Mouse (Mus musculus): Measurements from ENCODE around the gene Neurl1a. TPM values are rescaled to one million over a fixed set of nuclear protein-coding genes. Genes with fewer than 3 reads are reported as not detected.

Gene Neurl1a
- polyA plus RNA-seq, 1 experiment from 2014 or later = 5.1 TPM

GRCm38 (mm10) chr19:47291307-47292080, 112.9 kb downstream of the Neurl1a start:
- peak overlapping the region; percentile 23; the same call in 1 of the 2 replicates for H3K27ac ChIP-seq
- H3K9me3 ChIP-seq = no peaks in the 10 kb centered on the region
- H3K27me3 ChIP-seq (ENCODE audit: insufficient read depth, poor library complexity, severe bottlenecking) = 0 out of 2 replicates have a peak, but pooled peaks cover 5% of the 10 kb centered on the region
- H3K4me3 ChIP-seq = no peak overlapping the region
- peaks cover 35% of the 10 kb centered on the region for H3K36me3 ChIP-seq
- no peak for DNase-seq (ENCODE audit: low spot score)
- peaks cover 71% of the 10 kb centered on the region for H3K4me1 ChIP-seq
- 62% methylated on average over 7 of the region's 7 CpGs for WGBS

- peaks cover 28% of the 10 kb centered on the region for H3K36me3 ChIP-seq
- H3K9me3 ChIP-seq = no peaks in the 10 kb centered on the region
- H3K27me3 ChIP-seq (ENCODE audit: insufficient read depth, poor library complexity, severe bottlenecking) = 0 out of 2 replicates have a peak, but pooled peaks cover 5% of the 10 kb centered on the region
- peaks cover 67% of the 10 kb centered on the region for H3K4me1 ChIP-seq
- no peak overlapping the region for H3K4me3 ChIP-seq
- 0 out of 2 replicates have a peak overlapping the region, but pooled peaks have one; percentile 30 for H3K27ac ChIP-seq
- no peak for DNase-seq (ENCODE audit: low spot score)
- 60% methylated on average over 7 of the region's 7 CpGs for WGBS
These were observed 113.9 kb downstream of the Neurl1a start for GRCm38 (mm10) chr19:47292451-47292951.

GRCm38 (mm10) chr19:47298100-47298499, 119.5 kb downstream of the Neurl1a start:
- Histone ChIP-seq H3K27me3 (ENCODE audit: insufficient read depth, poor library complexity, severe bottlenecking) (0 out of 2 replicates have a peak, but pooled peaks cover 5% of the 10 kb centered on the region), H3K36me3 (peaks cover 27% of the 10 kb centered on the region), H3K9me3 (no peaks in the 10 kb centered on the region), H3K4me1 (peaks cover 87% of the 10 kb centered on the region), H3K4me3 (no peak overlapping the region), H3K27ac (no peak overlapping the region)
- 91% methylated on average over 11 of the region's 11 CpGs for WGBS
- no peak for DNase-seq (ENCODE audit: low spot score)

- H3K9me3 ChIP-seq = no peaks in the 10 kb centered on the region
- peaks cover 61% of the 10 kb centered on the region for H3K4me1 ChIP-seq
- peak overlapping the region; percentile 20; the same call in 1 of the 2 replicates for H3K4me3 ChIP-seq
- peaks cover 43% of the 10 kb centered on the region for H3K36me3 ChIP-seq
- DNase-seq (ENCODE audit: low spot score) = no peak
- 27% methylated on average over 19 of the region's 19 CpGs for WGBS
- no peaks in the 10 kb centered on the region for H3K27me3 ChIP-seq (ENCODE audit: insufficient read depth, poor library complexity, severe bottlenecking)
- peak overlapping the region; percentile 84 for H3K27ac ChIP-seq
These were observed 122.9 kb downstream of the Neurl1a start for GRCm38 (mm10) chr19:47301303-47302190.

- WGBS = 67% methylated on average over 21 of the region's 21 CpGs
- Histone ChIP-seq H3K4me1 (peaks cover 54% of the 10 kb centered on the region), H3K4me3 (peak overlapping the region; percentile 20; the same call in 1 of the 2 replicates), H3K27me3 (ENCODE audit: insufficient read depth, poor library complexity, severe bottlenecking) (no peaks in the 10 kb centered on the region), H3K36me3 (peaks cover 48% of the 10 kb centered on the region), H3K27ac (peak overlapping the region; percentile 84), H3K9me3 (no peaks in the 10 kb centered on the region)
- DNase-seq (ENCODE audit: low spot score) = no peak
These were observed 123.7 kb downstream of the Neurl1a start for GRCm38 (mm10) chr19:47302191-47302852.

GRCm38 (mm10) chr19:47303128-47303527, 124.5 kb downstream of the Neurl1a start:
- Histone ChIP-seq H3K36me3 (peaks cover 51% of the 10 kb centered on the region), H3K4me1 (peaks cover 54% of the 10 kb centered on the region)

GRCm38 (mm10) chr19:47304170-47304745, 125.6 kb downstream of the Neurl1a start:
- Histone ChIP-seq H3K4me3 (no peak overlapping the region), H3K27me3 (ENCODE audit: insufficient read depth, poor library complexity, severe bottlenecking) (no peaks in the 10 kb centered on the region), H3K27ac (no peak overlapping the region), H3K9me3 (no peaks in the 10 kb centered on the region), H3K36me3 (peaks cover 49% of the 10 kb centered on the region), H3K4me1 (peaks cover 43% of the 10 kb centered on the region)
- 87% methylated on average over 5 of the region's 5 CpGs for WGBS
- DNase-seq (ENCODE audit: low spot score) = no peak

More at GRCm38 (mm10) chr19:47303128-47303527, 124.5 kb downstream of the Neurl1a start:
- H3K9me3 ChIP-seq = no peaks in the 10 kb centered on the region
- no peak overlapping the region for H3K4me3 ChIP-seq
- H3K27ac ChIP-seq = peak overlapping the region; percentile 84; the same call in 1 of the 2 replicates
- DNase-seq (ENCODE audit: low spot score) = no peak
- no peaks in the 10 kb centered on the region for H3K27me3 ChIP-seq (ENCODE audit: insufficient read depth, poor library complexity, severe bottlenecking)
- WGBS = 89% methylated on average over 10 of the region's 10 CpGs

- Histone ChIP-seq H3K9me3 (no peaks in the 10 kb centered on the region), H3K4me3 (no peak overlapping the region), H3K4me1 (peaks cover 32% of the 10 kb centered on the region), H3K27me3 (ENCODE audit: insufficient read depth, poor library complexity, severe bottlenecking) (no peaks in the 10 kb centered on the region), H3K27ac (no peak overlapping the region), H3K36me3 (peaks cover 49% of the 10 kb centered on the region)
- WGBS = 86% methylated on average over 10 of the region's 10 CpGs
- DNase-seq (ENCODE audit: low spot score) = no peak
These were observed 126.8 kb downstream of the Neurl1a start for GRCm38 (mm10) chr19:47305401-47305800.

GRCm38 (mm10) chr19:47306128-47306916, 127.7 kb downstream of the Neurl1a start:
- 92% methylated on average over 14 of the region's 14 CpGs for WGBS
- H3K4me3 ChIP-seq = no peak overlapping the region
- H3K36me3 ChIP-seq = peaks cover 52% of the 10 kb centered on the region

GRCm38 (mm10) chr19:47306917-47307315, 128.3 kb downstream of the Neurl1a start:
- no peak for DNase-seq (ENCODE audit: low spot score)
- H3K9me3 ChIP-seq = no peaks in the 10 kb centered on the region
- no peak overlapping the region for H3K4me3 ChIP-seq
- H3K36me3 ChIP-seq = peaks cover 58% of the 10 kb centered on the region
- peaks cover 28% of the 10 kb centered on the region for H3K4me1 ChIP-seq
- H3K27ac ChIP-seq = no peak overlapping the region
- no peaks in the 10 kb centered on the region for H3K27me3 ChIP-seq (ENCODE audit: insufficient read depth, poor library complexity, severe bottlenecking)
- 94% methylated on average over 8 of the region's 8 CpGs for WGBS

More at GRCm38 (mm10) chr19:47306128-47306916, 127.7 kb downstream of the Neurl1a start:
- Histone ChIP-seq H3K4me1 (peaks cover 28% of the 10 kb centered on the region), H3K27me3 (ENCODE audit: insufficient read depth, poor library complexity, severe bottlenecking) (no peaks in the 10 kb centered on the region), H3K9me3 (no peaks in the 10 kb centered on the region), H3K27ac (no peak overlapping the region)
- DNase-seq (ENCODE audit: low spot score) = no peak

Measured in heart, embryonic 10.5 days (tissue).